Mouse (Mus musculus) heart, postnatal 4 days (tissue): Measurements from ENCODE around the gene Med9. TPM values are rescaled to one million over a fixed set of nuclear protein-coding genes. Genes with fewer than 3 reads are reported as not detected.
"Not testable (repeated sequence)": the region's sequence is repeated elsewhere in the genome, so short reads cannot be mapped to it uniquely, and the experiment has no call there.

ENCODE experiments used
- DNase-seq: peaks from one replicate; pipeline ENCODE4 v3.0.0; 2021
- total RNA-seq, 2 experiments: library from RNA; stranded (reverse); gene quantifications; 2 replicates each; pipeline ENCODE4 v1.2.3; 2021

The Med9 gene
- 10 to 100 TPM; 27.5 to 30.2 TPM for total RNA-seq

DNA sequence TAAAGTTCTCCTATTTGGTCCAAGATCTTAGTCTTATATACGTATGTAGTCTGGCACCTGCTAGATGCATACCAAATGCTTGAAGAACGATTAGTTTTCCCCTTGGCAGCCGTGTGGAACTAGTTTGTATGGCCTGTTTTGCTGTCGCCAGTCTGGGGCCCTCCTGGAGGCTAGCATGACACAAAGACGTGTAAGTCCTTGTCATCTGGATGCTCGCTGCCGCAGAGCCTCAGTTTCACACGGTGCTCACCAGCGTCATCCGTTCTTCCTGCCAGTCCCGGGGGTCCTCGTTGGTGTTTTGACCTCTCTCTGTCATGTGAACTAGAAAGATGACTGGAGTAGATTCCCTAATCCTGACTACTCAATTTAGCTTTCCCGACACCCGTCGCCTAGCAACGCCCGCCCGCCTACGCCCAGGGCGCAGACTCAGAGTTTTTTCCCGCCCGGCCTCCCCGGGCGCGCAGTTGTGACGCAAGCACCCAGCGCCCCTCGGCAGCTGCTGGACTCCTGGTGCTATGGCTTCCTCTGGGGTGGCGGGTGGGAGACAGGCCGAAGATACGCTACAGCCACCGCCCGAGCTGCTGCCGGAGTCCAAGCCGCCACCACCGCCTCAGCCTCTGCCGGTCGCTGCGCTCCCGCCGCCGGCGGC lies at the start of gene Med9:
Gene Med9, plus strand, starts transcription at position 455 of the 649 bp plus-strand sequence.
- DNase-seq = peak; percentile 97

DNA sequence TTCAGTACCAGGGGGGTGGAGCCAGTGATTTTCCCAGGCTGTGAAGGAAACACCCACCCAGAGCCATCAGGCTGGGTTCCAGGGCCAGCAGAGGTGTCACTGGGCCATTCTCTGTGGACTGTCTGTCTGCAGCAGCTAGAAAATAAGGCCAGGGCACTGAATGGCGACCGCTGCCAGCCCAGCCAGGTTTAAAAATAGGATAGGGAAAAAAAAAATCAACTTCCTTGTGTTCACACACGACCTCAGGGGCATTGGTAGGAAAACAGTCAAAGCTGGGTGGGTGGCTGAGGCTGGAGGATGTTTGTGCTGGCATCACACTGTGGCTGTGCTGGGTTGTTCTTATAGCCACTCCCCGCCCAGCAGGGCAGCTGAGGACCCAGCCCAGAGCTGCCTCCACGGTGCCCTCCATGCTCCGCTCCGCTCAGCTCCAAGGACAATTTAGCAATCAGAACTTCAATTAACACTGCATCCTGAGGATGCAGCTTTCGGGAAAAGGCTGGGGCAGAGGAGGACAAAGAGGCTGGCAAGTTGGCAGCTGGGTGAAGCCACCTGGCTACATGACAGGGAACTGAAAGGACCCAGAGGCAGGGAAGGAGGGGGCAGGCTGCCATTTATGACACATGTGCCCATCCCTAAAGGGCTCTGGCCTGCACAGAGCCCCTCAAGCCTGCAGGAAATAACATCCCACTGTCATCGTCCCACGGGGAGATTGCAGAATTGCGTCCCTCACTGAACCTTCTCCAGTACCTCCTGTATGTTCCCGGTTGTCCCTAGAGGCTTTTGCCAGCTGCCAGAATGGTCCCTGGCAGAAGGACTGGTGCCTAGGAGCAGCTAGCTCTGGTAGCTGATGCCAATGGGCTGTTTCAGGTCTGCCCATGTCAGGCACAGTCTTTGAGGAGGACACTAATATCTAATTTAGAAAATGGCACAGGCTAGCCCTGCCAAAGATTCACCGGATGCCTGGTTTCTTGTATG lies 48.0 kb upstream of the Med9 start:
- peak; percentile 53 for DNase-seq

- DNase-seq = no peak
Measured at GRCm38 (mm10) chr11:59900995-59901394, 47.0 kb upstream of the Med9 start.

- peak; percentile 43 for DNase-seq
Measured at GRCm38 (mm10) chr11:59902045-59902726, 45.8 kb upstream of the Med9 start.

DNA sequence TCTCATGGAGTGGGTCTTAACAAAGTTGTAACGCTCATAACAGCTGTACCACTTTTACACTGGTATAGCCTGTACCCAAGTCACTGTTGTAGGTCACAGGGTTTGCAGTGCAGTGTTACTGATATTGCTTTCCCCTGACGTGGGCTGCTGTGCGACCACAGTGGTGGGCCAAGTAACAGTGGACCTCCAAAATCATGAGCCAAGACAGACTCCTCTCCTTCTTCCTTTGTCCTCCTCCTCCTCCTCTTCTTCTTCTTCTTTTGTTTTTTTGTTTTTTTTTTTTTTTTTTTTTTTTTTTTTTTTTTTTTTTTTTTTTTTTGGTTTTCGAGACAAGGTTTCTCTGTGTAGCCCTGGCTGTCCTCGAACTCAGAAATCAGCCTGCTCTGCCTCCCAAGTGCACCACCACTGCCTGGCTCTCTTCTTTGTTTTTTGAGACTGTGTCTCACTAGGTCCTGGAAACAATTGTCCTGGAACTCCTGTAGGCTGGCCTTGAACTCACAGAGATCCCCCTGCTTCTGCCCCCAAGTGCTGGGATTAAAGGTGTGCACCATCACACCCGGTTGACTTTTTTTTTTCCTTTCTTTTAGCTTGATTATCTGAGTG lies 41.4 kb upstream of the Med9 start:
- no peak for DNase-seq

- no peak for DNase-seq
Measured at GRCm38 (mm10) chr11:59908446-59908845, 39.6 kb upstream of the Med9 start.

DNA sequence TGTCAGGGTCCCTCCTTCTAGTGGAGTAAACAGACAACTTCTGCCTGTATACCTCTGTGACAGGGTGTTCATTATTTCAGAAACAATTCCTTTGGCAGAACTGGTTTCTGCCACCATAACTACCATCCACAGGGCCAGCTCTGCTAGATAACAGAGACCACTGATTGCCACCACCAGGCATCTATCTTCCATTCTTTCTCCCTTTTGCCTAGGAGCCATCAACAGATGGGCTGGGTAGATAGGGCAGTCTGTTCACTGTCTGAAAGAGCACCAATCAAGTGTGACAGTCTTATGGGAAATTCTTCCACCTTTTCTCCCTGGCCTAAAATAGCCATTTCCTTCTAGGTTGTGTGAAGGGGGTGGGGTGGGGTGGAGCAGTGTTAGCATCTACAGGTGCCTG lies 37.4 kb upstream of the Med9 start:
- DNase-seq = no peak

GRCm38 (mm10) chr11:59911523-59911922 lies 36.5 kb upstream of the Med9 start:
- no peak for DNase-seq

DNA sequence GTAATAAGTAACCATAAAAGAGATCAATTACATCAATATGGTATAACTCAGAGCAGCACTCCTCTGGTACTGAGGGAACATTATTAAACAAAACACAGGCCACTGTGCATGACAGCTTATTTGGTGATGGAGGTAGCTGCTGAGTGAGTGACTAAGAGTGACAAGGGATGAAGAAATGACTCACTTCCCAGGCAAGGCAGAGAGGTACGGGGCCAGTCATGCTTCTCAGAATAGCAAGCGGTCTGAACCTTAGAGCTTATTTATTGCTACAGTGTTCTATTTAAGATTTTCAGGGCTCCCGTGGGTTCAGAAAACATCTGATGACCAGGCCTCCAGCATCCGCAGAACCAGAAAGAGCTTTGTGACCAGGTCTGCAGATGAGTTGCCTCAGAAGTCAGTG lies 34.3 kb upstream of the Med9 start:
- no peak for DNase-seq

DNA sequence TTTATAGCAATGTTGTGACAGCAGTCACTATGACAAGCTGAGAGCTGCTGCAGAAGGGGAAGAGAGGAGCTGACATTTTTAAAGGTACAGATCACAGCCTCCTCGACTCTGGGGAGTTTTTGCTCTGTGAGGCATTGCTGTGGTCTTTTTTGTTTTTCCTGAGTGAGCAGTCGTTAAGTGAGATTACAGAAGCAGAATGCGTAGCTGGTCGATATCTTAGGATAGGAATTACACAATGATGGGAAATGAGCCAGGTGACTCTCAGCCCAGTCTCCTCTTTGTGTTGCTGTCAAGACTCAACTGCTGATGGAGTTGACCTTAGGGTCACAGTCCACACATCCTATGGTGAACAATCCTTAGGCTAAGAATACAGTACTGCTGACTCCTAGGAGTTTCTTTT lies 30.0 kb upstream of the Med9 start:
- peak; percentile 38 for DNase-seq

- no peak for DNase-seq
Measured at GRCm38 (mm10) chr11:59919401-59919800, 28.6 kb upstream of the Med9 start.

DNA sequence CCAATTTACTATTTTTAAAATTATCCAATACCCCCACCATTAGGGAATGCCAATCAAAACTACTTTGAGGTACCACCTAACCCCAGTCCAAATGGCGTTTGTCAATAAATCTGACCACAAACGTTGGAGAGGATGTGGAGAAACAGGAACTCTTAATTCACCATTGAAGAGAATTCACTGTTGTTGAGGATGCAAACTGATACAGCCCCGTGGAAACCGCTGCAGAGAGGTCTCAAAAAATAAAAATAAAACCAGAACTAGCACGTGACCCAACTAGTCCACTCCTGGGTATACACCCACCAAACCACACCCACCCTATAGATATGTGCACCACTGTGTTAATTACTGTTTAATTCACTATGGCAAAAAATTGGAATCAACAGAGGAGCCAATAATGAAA lies 27.7 kb upstream of the Med9 start:
- no peak for DNase-seq

- peak; percentile 44 for DNase-seq
Measured at GRCm38 (mm10) chr11:59921265-59921664, 26.7 kb upstream of the Med9 start.

- no peak for DNase-seq
Measured at GRCm38 (mm10) chr11:59930031-59930430, 18.0 kb upstream of the Med9 start.

DNA sequence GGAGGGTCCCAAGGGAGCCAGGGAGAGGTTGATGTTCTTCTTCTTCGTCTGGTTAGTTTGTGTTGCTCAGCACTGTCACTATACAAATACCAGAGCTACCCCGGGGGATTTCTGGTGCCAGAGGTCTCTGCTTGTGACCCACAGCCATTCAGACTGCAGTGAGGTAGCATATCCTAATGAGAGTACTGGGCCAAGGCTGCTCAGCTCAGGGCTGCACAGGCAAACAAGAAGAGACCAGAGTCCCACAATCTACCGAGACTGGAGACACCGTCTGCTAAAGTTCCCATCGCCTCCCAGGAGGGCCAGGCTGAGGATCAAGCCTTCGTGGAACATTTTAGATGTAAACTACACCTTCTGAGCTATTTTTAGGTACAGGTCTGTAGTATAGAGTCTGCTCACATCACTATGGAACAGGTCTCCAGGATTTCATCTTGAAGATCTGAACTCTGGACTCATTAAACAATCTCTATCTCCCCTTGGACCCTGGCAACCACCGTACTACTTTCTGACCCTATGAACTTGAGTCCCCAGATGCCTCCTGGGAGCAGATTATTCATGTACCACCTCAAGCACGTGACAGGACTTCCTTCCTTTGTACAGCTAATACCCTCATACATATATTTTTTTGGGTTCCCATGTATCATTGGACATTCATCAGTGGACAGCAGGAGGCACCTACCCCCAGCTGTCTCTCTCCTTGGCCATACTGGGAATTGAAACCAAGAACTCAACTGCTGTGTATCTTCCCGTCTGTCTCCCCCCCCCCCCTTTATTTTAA lies 15.3 kb upstream of the Med9 start:
- DNase-seq = no peak

DNA sequence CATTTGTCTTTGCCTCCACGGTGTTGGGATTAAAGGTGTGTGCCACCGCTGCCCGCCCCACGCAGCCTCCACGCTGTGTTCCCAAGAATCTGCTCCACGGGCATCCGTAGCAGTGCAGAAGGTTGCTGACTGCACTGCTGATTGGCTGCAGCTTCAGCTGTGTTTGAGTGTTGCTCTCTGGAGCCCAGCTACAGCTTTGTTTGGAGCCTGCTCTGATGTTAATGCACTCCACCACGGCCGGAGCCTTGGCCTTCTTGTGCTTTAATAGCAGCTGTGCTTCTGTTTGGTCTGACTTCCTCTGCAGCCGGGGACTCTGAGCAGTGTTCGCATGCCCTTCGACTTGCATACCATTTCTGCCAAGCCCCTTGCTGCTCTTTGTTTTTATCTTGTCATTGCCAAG lies 14.1 kb upstream of the Med9 start:
- DNase-seq = no peak

GRCm38 (mm10) chr11:59937023-59937422 lies 11.0 kb upstream of the Med9 start:
- DNase-seq = no peak

- DNase-seq = no peak
Measured at GRCm38 (mm10) chr11:59937615-59938014, 10.4 kb upstream of the Med9 start.

- DNase-seq = no peak
Measured at GRCm38 (mm10) chr11:59939821-59940220, 8.2 kb upstream of the Med9 start.

- DNase-seq = no peak
Measured at GRCm38 (mm10) chr11:59940645-59941044, 7.4 kb upstream of the Med9 start.

DNA sequence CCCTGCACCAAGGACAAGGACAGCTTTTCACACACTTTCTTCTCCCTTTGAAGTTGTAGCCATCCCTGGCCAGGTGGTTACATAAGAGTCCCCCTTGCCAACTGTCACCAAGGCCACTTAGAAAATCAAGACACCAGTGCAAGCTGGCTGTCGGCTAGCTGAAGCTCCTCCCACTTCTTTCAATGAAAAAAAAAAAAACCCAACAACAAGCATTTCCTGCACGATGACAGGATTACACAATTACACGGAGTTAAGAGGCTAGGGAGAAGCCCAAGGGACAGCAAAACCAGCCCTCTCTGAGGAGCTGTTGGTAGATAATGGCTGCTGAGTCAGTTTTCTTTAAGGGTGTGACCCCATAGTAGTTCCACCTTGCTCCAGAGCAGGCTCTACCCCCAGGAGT lies 6.6 kb upstream of the Med9 start:
- no peak for DNase-seq

DNA sequence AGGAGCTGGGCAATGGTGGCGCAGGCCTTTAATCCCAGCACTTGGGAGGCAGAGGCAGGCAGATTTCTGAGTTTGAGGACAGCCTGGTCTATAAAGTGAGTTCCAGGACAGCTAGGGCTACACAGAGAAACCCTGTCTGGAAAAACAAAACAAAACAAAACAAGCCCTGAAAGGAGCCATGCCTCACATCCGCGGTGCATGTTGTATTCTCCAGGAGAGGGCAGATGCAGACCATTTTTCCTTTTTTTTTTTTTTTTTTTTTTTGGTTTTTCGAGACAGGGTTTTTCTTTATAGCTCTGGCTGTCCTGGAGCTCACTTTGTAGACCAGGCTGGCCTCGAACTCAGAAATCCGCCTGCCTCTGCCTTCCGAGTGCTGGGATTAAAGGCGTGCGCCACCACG lies 3.2 kb upstream of the Med9 start:
- not testable (repeated sequence) for DNase-seq
